In the genomic region with DNA sequence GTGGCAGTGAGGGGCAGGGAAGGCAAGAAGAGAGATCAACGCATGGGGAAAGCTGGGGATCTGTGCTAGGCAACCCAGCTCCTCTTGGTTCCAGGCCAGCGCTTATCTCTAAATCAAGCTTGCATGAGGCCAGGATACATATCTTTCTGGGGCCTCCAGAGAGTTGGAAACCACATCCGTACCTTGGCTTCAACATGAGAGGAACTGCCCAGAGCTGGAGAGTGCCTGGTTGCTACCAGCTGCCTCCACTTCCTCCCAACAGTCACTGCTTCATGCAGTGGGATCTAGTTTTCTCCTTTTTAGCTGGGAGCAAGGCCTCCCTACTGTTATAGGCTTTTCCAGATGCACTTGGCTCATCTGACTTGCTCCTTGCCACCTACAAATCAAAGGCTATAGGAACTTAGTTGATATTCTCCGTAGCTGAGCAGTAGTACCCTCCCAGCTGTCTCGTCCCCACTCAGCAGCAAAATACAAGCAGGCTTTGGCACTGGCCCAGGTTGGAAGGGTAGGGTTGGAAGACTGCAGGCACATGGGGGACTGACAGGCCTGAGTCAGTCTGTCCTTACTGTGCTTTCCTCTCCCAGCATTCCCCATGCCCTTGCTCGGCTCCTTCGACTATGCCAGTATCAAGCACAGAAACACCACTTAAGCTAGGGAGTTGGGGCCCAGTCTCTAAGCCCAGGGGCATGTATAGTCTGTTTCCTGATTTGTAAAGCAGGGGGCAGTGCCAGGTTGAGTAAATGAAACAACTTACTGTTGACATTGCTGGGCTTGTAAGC, we compare ENCODE assay signal across 8 mouse cellular contexts.
A peak's percentile ranks its signal among the peaks of the same experiment; 100 is the strongest.
DNase-seq lines count a peak whose midpoint lies in the region.

No protein-coding gene starts in this region.

- no peak overlapping the region for H3K27ac ChIP-seq in limb, embryonic 10.5 days

- 87% methylated on average over 7 of the region's 7 CpGs for WGBS in limb, embryonic 10.5 days

- H3K9me3 ChIP-seq in megakaryocyte, embryonic 14.5 days: no peaks in the 10 kb centered on the region
- no peaks in the 10 kb centered on the region for H3K9me3 ChIP-seq in limb, embryonic 10.5 days (replicated peaks)

- H3K27me3 ChIP-seq in megakaryocyte, embryonic 14.5 days (replicated peaks): peaks cover 2% of the 10 kb centered on the region
- no peaks in the 10 kb centered on the region for H3K27me3 ChIP-seq in limb, embryonic 10.5 days (ENCODE audit: low read depth, poor library complexity, severe bottlenecking)

- peak overlapping the region; percentile 31 for H3K4me3 ChIP-seq in megakaryocyte, embryonic 14.5 days (replicated peaks)
- no peak overlapping the region for H3K4me3 ChIP-seq in limb, embryonic 10.5 days

- peak; percentile 15 to 52 for DNase-seq in heart, adult 9 months (ENCODE audit: low spot score in 2 of 2)
- no peak for DNase-seq in heart, postnatal 25 days (ENCODE audit: low spot score)
- DNase-seq in B cell, adult 2 months: peak; percentile 68 to 76
- DNase-seq in brain, adult 2 months (ENCODE audit: low read depth, low spot score): peak; percentile 18
- DNase-seq in limb, embryonic 10.5 days (ENCODE audit: low spot score): no peak
- no peak for DNase-seq in cerebellum, adult 18-20 months
- DNase-seq in cerebellum, postnatal 36 days: no peak

- peaks cover 45% of the 10 kb centered on the region for H3K4me1 ChIP-seq in megakaryocyte, embryonic 14.5 days
- no peaks in the 10 kb centered on the region for H3K4me1 ChIP-seq in limb, embryonic 10.5 days

- no peaks in the 10 kb centered on the region for H3K36me3 ChIP-seq in megakaryocyte, embryonic 14.5 days (replicated peaks; ENCODE audit: low read length)
- H3K36me3 ChIP-seq in limb, embryonic 10.5 days: no peaks in the 10 kb centered on the region

- intact Hi-C loops in heart, postnatal 25 days (cut with DNase I): no loop called here

Comparison
In these comparisons a context has a peak if more than half of its experiments do, and no peak if none do; other contexts are left out.
1. DNase-seq: peak in heart, adult 9 months (2 of 2), B cell, adult 2 months (2 of 2) and brain, adult 2 months (single experiment); none in heart, postnatal 25 days (single experiment), limb, embryonic 10.5 days (single experiment), cerebellum, adult 18-20 months (0 of 2) and cerebellum, postnatal 36 days (0 of 2).